Mouse (Mus musculus) small intestine, adult 2 months (tissue): ENCODE results near the gene Zfp850.

Source experiments
- CTCF ChIP-seq: fragments of 200-500 bp; IDR thresholded peaks from 2 replicates; pipeline ENCODE4 v1.5.1; 2012; ENCODE audit warnings: low read depth, mild to moderate bottlenecking, control low read depth, inconsistent platforms, low read length, moderate library complexity, mixed read lengths; ENCODE audit not compliant: insufficient replicate concordance, insufficient read length; ENCODE audit errors: extremely low read depth
- POLR2A ChIP-seq: fragments of 200-500 bp; IDR thresholded peaks from 2 replicates; pipeline ENCODE4 v1.6.1; 2012; ENCODE audit warnings: low read depth, mild to moderate bottlenecking, control low read depth, inconsistent platforms, low read length, moderate library complexity

DNA sequence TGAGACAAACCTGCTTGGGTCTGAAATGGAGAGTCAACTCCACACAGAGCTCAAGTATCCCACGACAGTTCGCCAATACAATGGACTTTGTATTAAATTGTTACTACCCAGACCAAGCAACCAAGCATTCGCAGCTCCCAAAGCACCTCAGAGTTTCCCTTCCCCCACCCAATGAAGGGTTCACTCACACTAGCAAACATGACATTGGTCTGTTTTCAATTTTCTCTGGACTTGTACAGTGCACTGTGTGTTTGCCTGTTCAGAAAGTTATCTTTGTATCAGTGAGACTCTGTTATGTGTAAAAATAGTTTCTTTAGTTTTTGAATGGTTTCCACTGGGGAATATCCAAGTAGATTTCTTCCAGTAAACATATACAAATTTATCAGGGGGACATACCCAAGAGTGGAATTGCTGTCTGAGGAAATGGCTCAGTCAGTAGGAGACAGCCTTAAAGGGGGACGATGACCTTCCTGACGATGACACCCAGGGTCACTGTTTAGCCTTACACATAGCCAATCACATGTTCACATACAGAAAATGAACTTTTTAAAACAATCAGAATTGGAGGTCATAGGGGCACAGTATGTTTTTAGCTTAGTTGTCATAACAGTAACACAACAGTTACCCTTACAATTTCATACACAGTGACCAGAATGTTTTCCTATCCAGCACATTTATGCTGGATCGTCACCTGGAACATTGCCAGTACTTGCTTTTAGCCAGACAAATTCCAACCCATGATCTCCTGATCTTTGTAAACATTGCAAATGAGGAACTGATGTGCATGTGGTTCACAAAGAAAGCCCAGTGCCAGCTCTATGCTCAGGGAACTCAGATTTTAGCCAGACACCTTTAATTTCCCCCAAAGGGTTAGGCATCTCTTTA, 39.4 kb upstream of the Zfp850 start:
- TF ChIP-seq CTCF: no peak
- no peak for TF ChIP-seq POLR2A
